Mouse (Mus musculus) kidney, postnatal 36 days (tissue): Measurements from ENCODE around the gene Lca5l.

ENCODE experiments used
- DNase-seq, 2 experiments: peaks; one replicate each; pipeline ENCODE4 v3.0.0; 2021 to 2022; ENCODE audit warnings: mixed read lengths in 2 of 2

The Lca5l gene

GRCm38 (mm10) chr16:96110655-96111345 is 81.3 kb downstream of the Lca5l start:
- no peak for DNase-seq

- no peak for DNase-seq
These were observed 82.4 kb downstream of the Lca5l start for GRCm38 (mm10) chr16:96109673-96110072.
